10 mouse cellular contexts compared by ENCODE assay signal in the genomic region with DNA sequence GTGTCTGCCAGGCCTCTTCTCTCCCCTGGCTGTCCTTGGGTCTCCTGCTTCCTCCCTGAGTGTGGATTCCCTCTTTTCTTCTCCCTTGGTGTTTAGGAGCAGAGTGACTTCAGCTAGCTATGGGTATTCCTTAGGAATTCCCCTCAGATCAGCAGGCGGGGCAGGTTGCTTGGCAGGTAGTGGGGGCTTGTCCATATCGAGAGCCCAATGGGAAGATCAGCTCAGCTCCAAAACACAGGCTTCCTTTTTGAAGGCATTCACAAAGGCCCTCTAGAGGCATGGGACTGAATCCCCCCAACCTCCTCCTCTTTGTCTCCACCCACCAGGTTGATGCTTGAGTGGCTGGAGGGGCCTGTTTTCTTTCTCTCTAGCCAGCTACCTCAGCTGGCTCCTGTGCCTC. TPM values are rescaled to one million over a fixed set of nuclear protein-coding genes. Genes with fewer than 3 reads are reported as not detected.
A peak's percentile ranks its signal among the peaks of the same experiment; 100 is the strongest.
DNase-seq lines count a peak whose midpoint lies in the region; ATAC-seq and TF ChIP-seq lines count a peak whose summit lies in the region.
"Had no signal": no experiment of that assay in that cellular context is flagged by ENCODE, and none has a peak within 500 bp of the region (broad histone marks: within the 10 kb centered on the region; RNA-seq: fewer than 3 reads in every experiment).

No protein-coding gene starts in this region.

- no peaks in the 10 kb centered on the region for H3K9me3 ChIP-seq in heart, embryonic 13.5 days
- H3K9me3 ChIP-seq in hindbrain, embryonic 13.5 days, result no peaks in the 10 kb centered on the region
- no peaks in the 10 kb centered on the region for H3K9me3 ChIP-seq in midbrain, embryonic 15.5 days

- no peak for ATAC-seq in heart, embryonic 13.5 days (ENCODE audit: extremely low read depth, insufficient number of reproducible peaks, low FRiP score, low TSS enrichment)
- ATAC-seq in hindbrain, embryonic 13.5 days (ENCODE audit: low FRiP score), result no peak
- ATAC-seq in midbrain, embryonic 15.5 days (replicated peaks), result no peak

- H3K4me2 ChIP-seq in heart, embryonic 13.5 days, result peak overlapping the region; percentile 98
- H3K4me2 ChIP-seq in hindbrain, embryonic 13.5 days, result peak overlapping the region; percentile 83
- H3K4me2 ChIP-seq in midbrain, embryonic 15.5 days, result peak overlapping the region; percentile 70

- H3K4me3 ChIP-seq in heart, embryonic 13.5 days, result peak overlapping the region; percentile 78
- peak overlapping the region; percentile 90 for H3K4me3 ChIP-seq in hindbrain, embryonic 13.5 days
- H3K4me3 ChIP-seq in midbrain, embryonic 15.5 days, result peak overlapping the region; percentile 72

- no peak for TF ChIP-seq POLR2A in brain, embryonic 14.5 days (IDR thresholded peaks at IDR 0.05; ENCODE audit: borderline replicate concordance, extremely low read depth, insufficient read depth, insufficient read length, poor library complexity, severe bottlenecking)

- WGBS in heart, embryonic 13.5 days, result 60% methylated on average over 2 of the region's 2 CpGs
- WGBS in hindbrain, embryonic 13.5 days, result 46% methylated on average over 2 of the region's 2 CpGs
- WGBS in midbrain, embryonic 15.5 days, result 24% methylated on average over 2 of the region's 2 CpGs

- TF ChIP-seq CTCF in brain, embryonic 14.5 days (IDR thresholded peaks at IDR 0.05; ENCODE audit: borderline replicate concordance, extremely low read depth, insufficient read depth, insufficient read length), result peak; percentile 35; the same call in 1 of the 2 replicates

- DNase-seq in heart, postnatal 14 days, result no peak
- DNase-seq in brain, embryonic 14.5 days (ENCODE audit: low read depth), result peak; percentile 72
- no peak for DNase-seq in left cerebral cortex, postnatal 36 days (ENCODE audit: low spot score in 2 of 2)
- no peak for DNase-seq in layer of hippocampus, postnatal 14 days (ENCODE audit: low spot score in 2 of 2)
- no peak for DNase-seq in left cerebral cortex, adult 18-20 months (ENCODE audit: low spot score in 2 of 2)

- no peak overlapping the region for H3K27ac ChIP-seq in heart, embryonic 13.5 days (replicated peaks)
- H3K27ac ChIP-seq in hindbrain, embryonic 13.5 days, result peak overlapping the region; percentile 94
- peak overlapping the region; percentile 79 for H3K27ac ChIP-seq in midbrain, embryonic 15.5 days

- intact Hi-C loops in heart, postnatal 14 days (cut with DNase I), result loop anchor here (5.0 kb wide), 1 partner anchor 44 kb away; no protein-coding TSS in a partner anchor
- intact Hi-C loops in left cerebral cortex, postnatal 36 days (cut with DNase I), result no loop called here

- H3K4me1 ChIP-seq in heart, embryonic 13.5 days, result peaks cover 39% of the 10 kb centered on the region
- H3K4me1 ChIP-seq in hindbrain, embryonic 13.5 days (replicated peaks), result peaks cover 48% of the 10 kb centered on the region
- H3K4me1 ChIP-seq in midbrain, embryonic 15.5 days, result peaks cover 45% of the 10 kb centered on the region

- peaks cover 60% of the 10 kb centered on the region for H3K36me3 ChIP-seq in heart, embryonic 13.5 days
- peaks cover 46% of the 10 kb centered on the region for H3K36me3 ChIP-seq in hindbrain, embryonic 13.5 days
- H3K36me3 ChIP-seq in midbrain, embryonic 15.5 days (replicated peaks), result peaks cover 38% of the 10 kb centered on the region

- no peaks in the 10 kb centered on the region for H3K27me3 ChIP-seq in heart, embryonic 13.5 days (replicated peaks)
- H3K27me3 ChIP-seq in hindbrain, embryonic 13.5 days, result no peaks in the 10 kb centered on the region
- H3K27me3 ChIP-seq in midbrain, embryonic 15.5 days (replicated peaks), result no peaks in the 10 kb centered on the region

- peak overlapping the region; percentile 91 for H3K9ac ChIP-seq in heart, embryonic 13.5 days
- H3K9ac ChIP-seq in hindbrain, embryonic 13.5 days, result peak overlapping the region; percentile 99
- peak overlapping the region; percentile 92 for H3K9ac ChIP-seq in midbrain, embryonic 15.5 days

RNA-seq across cellular contexts. Expression of a gene that starts 4.5 kb away (rescaled TPM):
- 14.1 and 14.7 TPM in 2 replicates for polyA plus RNA-seq in heart, embryonic 13.5 days (2015; fragmentation: Nextera tagmentation; extraction: Ambion mirVana)
- total RNA-seq in heart, postnatal 14 days (2021), result 10 to 100 TPM; 16.0 to 22.9 TPM
- 72.7 and 80.3 TPM in 2 replicates for polyA plus RNA-seq in brain, embryonic 14.5 days (2012; rRNA removed)
- polyA plus RNA-seq in hindbrain, embryonic 13.5 days (2015; fragmentation: Nextera tagmentation; extraction: Ambion mirVana), result 60.4 and 60.7 TPM in 2 replicates
- polyA plus RNA-seq in midbrain, embryonic 15.5 days (2015; fragmentation: Nextera tagmentation; extraction: Ambion mirVana), result 57.2 and 59.8 TPM in 2 replicates
- 10 to 100 TPM; 88.0 to 93.4 TPM for total RNA-seq in left cerebral cortex, postnatal 36 days (2021)
- total RNA-seq in layer of hippocampus, postnatal 14 days (2021), result 10 to 100 TPM; 80.4 to 95.4 TPM
- 100 to 1,000 TPM in 1 of 2 experiments, 10 to 100 TPM in 1; 93.9 to 101 TPM for total RNA-seq in left cerebral cortex, adult 18-20 months (2021)

RNA-seq across cellular contexts. Expression of a gene that starts 20.5 kb away (rescaled TPM):
- 0.05 and 0.13 TPM in 2 replicates for polyA plus RNA-seq in heart, embryonic 13.5 days (2015; fragmentation: Nextera tagmentation; extraction: Ambion mirVana)
- under 1 TPM in 1 of 2 experiments, not detected in 1; 0.07 TPM for total RNA-seq in heart, postnatal 14 days (2021)
- 0.23 and 0.26 TPM in 2 replicates for polyA plus RNA-seq in brain, embryonic 14.5 days (2012; rRNA removed)
- 0.51 and 0.63 TPM in 2 replicates for polyA plus RNA-seq in hindbrain, embryonic 13.5 days (2015; fragmentation: Nextera tagmentation; extraction: Ambion mirVana)
- 0.37 and 0.61 TPM in 2 replicates for polyA plus RNA-seq in midbrain, embryonic 15.5 days (2015; fragmentation: Nextera tagmentation; extraction: Ambion mirVana)
- under 1 TPM; 0.42 to 0.57 TPM for total RNA-seq in left cerebral cortex, postnatal 36 days (2021)
- total RNA-seq in layer of hippocampus, postnatal 14 days (2021), result under 1 TPM; 0.43 to 0.60 TPM
- total RNA-seq in left cerebral cortex, adult 18-20 months (2021), result under 1 TPM; 0.49 to 0.58 TPM

RNA-seq across cellular contexts. Expression of a gene that starts 27.8 kb away (rescaled TPM):
- polyA plus RNA-seq in heart, embryonic 13.5 days (2015; fragmentation: Nextera tagmentation; extraction: Ambion mirVana), result 15.3 and 18.5 TPM in 2 replicates
- total RNA-seq in heart, postnatal 14 days (2021), result 10 to 100 TPM; 70.3 to 70.8 TPM
- polyA plus RNA-seq in brain, embryonic 14.5 days (2012; rRNA removed), result 17.0 and 19.4 TPM in 2 replicates
- polyA plus RNA-seq in hindbrain, embryonic 13.5 days (2015; fragmentation: Nextera tagmentation; extraction: Ambion mirVana), result 20.2 and 22.4 TPM in 2 replicates
- 28.2 and 28.4 TPM in 2 replicates for polyA plus RNA-seq in midbrain, embryonic 15.5 days (2015; fragmentation: Nextera tagmentation; extraction: Ambion mirVana)
- 100 to 1,000 TPM; 161 to 227 TPM for total RNA-seq in left cerebral cortex, postnatal 36 days (2021)
- 100 to 1,000 TPM in 1 of 2 experiments, 10 to 100 TPM in 1; 98.9 to 116 TPM for total RNA-seq in layer of hippocampus, postnatal 14 days (2021)
- total RNA-seq in left cerebral cortex, adult 18-20 months (2021), result 100 to 1,000 TPM; 175 to 183 TPM

RNA-seq across cellular contexts. Expression of a gene that starts 30.0 kb away (rescaled TPM):
- polyA plus RNA-seq in heart, embryonic 13.5 days (2015; fragmentation: Nextera tagmentation; extraction: Ambion mirVana), result not detected in 2 replicates
- not detected for total RNA-seq in heart, postnatal 14 days (2021)
- polyA plus RNA-seq in brain, embryonic 14.5 days (2012; rRNA removed), result not detected in 2 replicates
- not detected in 2 replicates for polyA plus RNA-seq in hindbrain, embryonic 13.5 days (2015; fragmentation: Nextera tagmentation; extraction: Ambion mirVana)
- polyA plus RNA-seq in midbrain, embryonic 15.5 days (2015; fragmentation: Nextera tagmentation; extraction: Ambion mirVana), result not detected in 2 replicates
- total RNA-seq in left cerebral cortex, postnatal 36 days (2021), result under 1 TPM in 1 of 2 experiments, not detected in 1; 0.20 TPM
- total RNA-seq in layer of hippocampus, postnatal 14 days (2021), result not detected
- under 1 TPM in 1 of 2 experiments, not detected in 1; 0.21 TPM for total RNA-seq in left cerebral cortex, adult 18-20 months (2021)
- total RNA-seq: heart, adult 2 months had no signal
- polyA plus RNA-seq: spleen, adult 2 months had no signal
